Mouse (Mus musculus) Patski (cell line): ENCODE measurements at regions not wholly inside any gene's neighbourhood (a gene's known extent, or its start where the extent isn't known, plus 50 kb on each side); places are given as distances from the start of the nearest gene placed in this dataset.

ENCODE experiments used
- ATAC-seq: fragments of 100-300 bp; one replicate; pipeline ENCODE4 v1.8.0; 2021
- CTCF ChIA-PET: fragments of 350-600 bp; sonication (Branson Sonifier 250); formaldehyde crosslinking; loops from one replicate; lab custom pipeline; 2022; ENCODE audit warnings: inconsistent platforms; lab: Charles Lee
- POLR2A ChIA-PET: fragments of 350-600 bp; sonication (Branson Sonifier 250); formaldehyde crosslinking; loops from one replicate; lab custom pipeline; 2022; ENCODE audit warnings: antibody characterized with exemption, inconsistent platforms; lab: Charles Lee
- DNase-seq: peaks from one replicate; pipeline ENCODE4 v3.0.0-alpha.2; 2011; ENCODE audit warnings: low read depth, low spot score
- H3K27me3 ChIP-seq: fragments of 371-371 bp; one replicate; pipeline ENCODE4 v1.5.1; 2021
- CTCF ChIP-seq: fragments of 100-300 bp; IDR thresholded peaks from one replicate; pipeline ENCODE4 v1.5.1; 2021
- in situ Hi-C: fragments of 300-500 bp; cut with MboI; formaldehyde crosslinking; loops from 3 replicates; pipeline ENCODE4 v1.11.1; 2018; ENCODE audit warnings: low pct_unique_long_range_greater_than_20kb, mixed read lengths

- TF ChIP-seq CTCF: no peak
- ATAC-seq: no peak
- ChIA-PET POLR2A (no interaction called here), CTCF (interaction anchor here (1.0 kb wide), 1 partner anchor 10 kb away, joined by 3 read pairs; no protein-coding TSS in a partner anchor)
- H3K27me3 ChIP-seq: no peaks in the 10 kb centered on the region
- in situ Hi-C loops: no loop called here
- no peak for DNase-seq
Observed at GRCm38 (mm10) chr10:18943296-18944075, 72.0 kb downstream of the Tnfaip3 start.

DNA sequence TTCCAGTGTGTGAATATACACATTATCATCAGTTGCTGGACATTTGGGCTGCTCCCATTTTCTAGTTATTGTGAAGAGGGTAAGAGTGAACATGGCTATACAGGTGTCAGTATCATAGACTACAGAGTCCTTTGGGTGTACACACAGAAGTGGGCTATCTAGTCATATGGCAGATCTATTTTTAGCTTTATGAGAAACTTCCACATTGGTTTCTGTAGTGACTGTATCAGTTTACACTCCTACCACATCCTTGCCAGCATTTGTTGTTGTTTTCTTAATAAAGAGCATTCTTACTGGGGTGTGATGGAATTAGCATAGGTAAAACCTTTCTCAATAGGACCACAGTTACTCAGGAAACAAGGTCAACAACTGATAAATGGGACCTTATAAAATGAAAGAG, 68.7 kb downstream of the Tnfaip3 start:
- in situ Hi-C loops: no loop called here
- no peak for ATAC-seq
- no peaks in the 10 kb centered on the region for H3K27me3 ChIP-seq
- CTCF ChIA-PET: interaction anchor here (1.0 to 1.3 kb wide), 2 partner anchors 14 to 64 kb away, joined by 3 read pairs; no protein-coding TSS in a partner anchor
- no peak for TF ChIP-seq CTCF
- no peak for DNase-seq
- POLR2A ChIA-PET: no interaction called here
